8 mouse cellular contexts compared by ENCODE assay signal in genomic region chr13:58806397-58806892, GRCm38 (mm10). TPM values are rescaled to one million over a fixed set of nuclear protein-coding genes. Genes with fewer than 3 reads are reported as not detected.
A peak's percentile ranks its signal among the peaks of the same experiment; 100 is the strongest.
DNase-seq lines count a peak whose midpoint lies in the region; ATAC-seq and TF ChIP-seq lines count a peak whose summit lies in the region.

Gene Ntrk2 (plus strand): TSS chr13:58806569.

- no peaks in the 10 kb centered on the region for H3K9me3 ChIP-seq in embryonic facial prominence, embryonic 15.5 days (replicated peaks)
- no peaks in the 10 kb centered on the region for H3K9me3 ChIP-seq in limb, embryonic 10.5 days (replicated peaks)
- H3K9me3 ChIP-seq in midbrain, embryonic 14.5 days (ENCODE audit: control insufficient read depth, low read length), result no peaks in the 10 kb centered on the region; the same call in 1 of the 2 replicates
- no peaks in the 10 kb centered on the region for H3K9me3 ChIP-seq in stomach, postnatal 0 days (ENCODE audit: control insufficient read depth, low read length)

- peak within 1 kb of the TSS; percentile 75 for H3K27ac ChIP-seq in embryonic facial prominence, embryonic 15.5 days (replicated peaks)
- peak within 1 kb of the TSS; percentile 69 for H3K27ac ChIP-seq in limb, embryonic 10.5 days
- H3K27ac ChIP-seq in midbrain, embryonic 14.5 days (replicated peaks; ENCODE audit: low read depth, low read length), result peak within 1 kb of the TSS; percentile 97
- H3K27ac ChIP-seq in stomach, postnatal 0 days (replicated peaks), result no peak within 1 kb of the TSS

- peak within 1 kb of the TSS; percentile 99 for H3K4me2 ChIP-seq in embryonic facial prominence, embryonic 15.5 days (replicated peaks)
- peak within 1 kb of the TSS; percentile 77 for H3K4me2 ChIP-seq in midbrain, embryonic 14.5 days (ENCODE audit: low read length)
- peak within 1 kb of the TSS; percentile 82 for H3K4me2 ChIP-seq in stomach, postnatal 0 days (replicated peaks; ENCODE audit: low read depth)

- no peaks in the 10 kb centered on the region for H3K36me3 ChIP-seq in embryonic facial prominence, embryonic 15.5 days
- H3K36me3 ChIP-seq in limb, embryonic 10.5 days, result no peaks in the 10 kb centered on the region
- no peaks in the 10 kb centered on the region for H3K36me3 ChIP-seq in midbrain, embryonic 14.5 days (ENCODE audit: control insufficient read depth, insufficient read depth, low read length)
- H3K36me3 ChIP-seq in stomach, postnatal 0 days (ENCODE audit: control insufficient read depth, insufficient read depth, low read length), result no peaks in the 10 kb centered on the region

- peak; percentile 90 for TF ChIP-seq CTCF in brain, embryonic 14.5 days (IDR thresholded peaks at IDR 0.05; ENCODE audit: borderline replicate concordance, extremely low read depth, insufficient read depth, insufficient read length)
- TF ChIP-seq CTCF in stomach, postnatal 0 days (IDR thresholded peaks at IDR 0.05; ENCODE audit: low read depth), result peak; percentile 89

- WGBS in embryonic facial prominence, embryonic 15.5 days, result under 1% methylated on average over 47 of the region's 47 CpGs
- under 1% methylated on average over 47 of the region's 47 CpGs for WGBS in limb, embryonic 10.5 days
- WGBS in midbrain, embryonic 14.5 days, result under 1% methylated on average over 47 of the region's 47 CpGs
- WGBS in stomach, postnatal 0 days, result under 1% methylated on average over 47 of the region's 47 CpGs

- TF ChIP-seq POLR2A in brain, embryonic 14.5 days (IDR thresholded peaks at IDR 0.05; ENCODE audit: borderline replicate concordance, extremely low read depth, insufficient read depth, insufficient read length, poor library complexity, severe bottlenecking), result peak; percentile 38; the same call in 1 of the 2 replicates

- peak; percentile 97 for DNase-seq in brain, embryonic 14.5 days (ENCODE audit: low read depth)
- DNase-seq in heart, adult 9 months (ENCODE audit: low spot score in 2 of 2), result peak; percentile 38 to 57
- DNase-seq in kidney, adult 8-10 months, result peak; percentile 4 to 49
- peak; percentile 91 for DNase-seq in limb, embryonic 10.5 days (ENCODE audit: low spot score)
- DNase-seq in midbrain, embryonic 14.5 days, result peak; percentile 98
- peak; percentile 81 for DNase-seq in stomach, postnatal 0 days (ENCODE audit: low spot score)

- peak; percentile 66 for ATAC-seq in embryonic facial prominence, embryonic 15.5 days (ENCODE audit: insufficient number of reproducible peaks, low FRiP score, low TSS enrichment, low read depth)
- peak; percentile 76 for ATAC-seq in midbrain, embryonic 14.5 days (ENCODE audit: low FRiP score, low TSS enrichment)
- ATAC-seq in stomach, postnatal 0 days (ENCODE audit: low FRiP score, low TSS enrichment), result peak; percentile 77
- no peak for ATAC-seq in megakaryocyte-erythroid progenitor cell, adult 5-6 weeks (replicated peaks; ENCODE audit: low FRiP score, low TSS enrichment, poor library complexity, severe bottlenecking)

- H3K4me1 ChIP-seq in embryonic facial prominence, embryonic 15.5 days, result peaks cover 23% of the 10 kb centered on the region
- H3K4me1 ChIP-seq in limb, embryonic 10.5 days, result peaks cover 25% of the 10 kb centered on the region
- H3K4me1 ChIP-seq in midbrain, embryonic 14.5 days (ENCODE audit: control insufficient read depth, insufficient read depth, low read length), result peaks cover 20% of the 10 kb centered on the region
- no peaks in the 10 kb centered on the region for H3K4me1 ChIP-seq in stomach, postnatal 0 days (replicated peaks; ENCODE audit: control insufficient read depth, insufficient read depth)

- peak within 1 kb of the TSS; percentile 52 for H3K9ac ChIP-seq in embryonic facial prominence, embryonic 15.5 days
- peak within 1 kb of the TSS; percentile 92 for H3K9ac ChIP-seq in midbrain, embryonic 14.5 days (replicated peaks; ENCODE audit: low read length)
- H3K9ac ChIP-seq in stomach, postnatal 0 days (ENCODE audit: low read length), result no peak within 1 kb of the TSS

- H3K27me3 ChIP-seq in embryonic facial prominence, embryonic 15.5 days, result peaks cover 61% of the 10 kb centered on the region
- peaks cover 69% of the 10 kb centered on the region for H3K27me3 ChIP-seq in limb, embryonic 10.5 days (ENCODE audit: low read depth, poor library complexity, severe bottlenecking)
- H3K27me3 ChIP-seq in midbrain, embryonic 14.5 days (ENCODE audit: control insufficient read depth, insufficient read depth, low read length), result no peaks in the 10 kb centered on the region
- peaks cover 14% of the 10 kb centered on the region; the same call in 1 of the 2 replicates for H3K27me3 ChIP-seq in stomach, postnatal 0 days (ENCODE audit: control insufficient read depth, insufficient read depth, low read length)

- peak within 1 kb of the TSS; percentile 52 for H3K4me3 ChIP-seq in embryonic facial prominence, embryonic 15.5 days (replicated peaks)
- H3K4me3 ChIP-seq in limb, embryonic 10.5 days, result peak within 1 kb of the TSS; percentile 65
- peak within 1 kb of the TSS; percentile 77 for H3K4me3 ChIP-seq in midbrain, embryonic 14.5 days (replicated peaks; ENCODE audit: low read depth, low read length)
- H3K4me3 ChIP-seq in stomach, postnatal 0 days (ENCODE audit: low read depth, low read length), result peak within 1 kb of the TSS; percentile 45

- TF ChIP-seq EP300 in stomach, postnatal 0 days (optimal IDR thresholded peaks at IDR 0.05), result no peak

RNA-seq across cellular contexts. Expression of gene Ntrk2, which starts in this region (rescaled TPM):
- polyA plus RNA-seq in brain, embryonic 14.5 days (2012; rRNA removed), result 42.7 and 65.4 TPM in 2 replicates
- polyA plus RNA-seq in embryonic facial prominence, embryonic 15.5 days (2015; fragmentation: Nextera tagmentation; extraction: Ambion mirVana), result 40.9 and 43.8 TPM in 2 replicates
- 2.4 and 5.7 TPM in 2 replicates for polyA plus RNA-seq in limb, embryonic 10.5 days (2016; fragmentation: Nextera tagmentation; extraction: Ambion mirVana)
- 96.7 and 100 TPM in 2 replicates for polyA plus RNA-seq in midbrain, embryonic 14.5 days (2014; fragmentation: Nextera tagmentation; extraction: Ambion mirVana)
- 1.7 and 1.9 TPM in 2 replicates for polyA plus RNA-seq in stomach, postnatal 0 days (2015; fragmentation: Nextera tagmentation; extraction: Ambion mirVana)
- total RNA-seq in megakaryocyte-erythroid progenitor cell, adult 5-6 weeks (2014; fragmentation: Nextera tagmentation), result not detected in 2 replicates
- total RNA-seq in megakaryocyte-erythroid progenitor cell, adult 5-6 weeks (2017), result not detected in 2 replicates

Comparison
In these comparisons a context has a peak if more than half of its experiments do, and no peak if none do; other contexts are left out.
1. DNase-seq: peak in every context shown above with its lines; median percentile 98 in midbrain, embryonic 14.5 days; 97 in brain, embryonic 14.5 days; 91 in limb, embryonic 10.5 days; 81 in stomach, postnatal 0 days; 48 in heart, adult 9 months; 26 in kidney, adult 8-10 months.